Mouse (Mus musculus) kidney, postnatal 0 days (tissue): Measurements from ENCODE around the gene Mrps6. TPM values are rescaled to one million over a fixed set of nuclear protein-coding genes. Genes with fewer than 3 reads are reported as not detected.

ENCODE experiments used
- ATAC-seq: fragments of 200-750 bp; cut with Nextera tagmentation; replicated peaks from 2 replicates; pipeline ENCODE4 v1.8.0; 2017; ENCODE audit warnings: low read depth, moderate number of reproducible peaks, moderate TSS enrichment, moderate library complexity; ENCODE audit not compliant: low FRiP score
- DNase-seq: peaks from one replicate; pipeline ENCODE4 v3.0.0-alpha.2; 2016; ENCODE audit warnings: low spot score
- H3K27ac ChIP-seq: fragments of 300-500 bp; sonication (generic); 2 replicates; pipeline ENCODE4 v1.5.1; 2014; ENCODE audit warnings: mild to moderate bottlenecking
- H3K27me3 ChIP-seq: fragments of 300-500 bp; sonication (generic); 2 replicates; pipeline ENCODE4 v1.6.1; 2014; ENCODE audit warnings: low read length, mixed read lengths; ENCODE audit not compliant: insufficient read depth
- H3K36me3 ChIP-seq: fragments of 300-500 bp; sonication (generic); 2 replicates; pipeline ENCODE4 v1.6.1; 2014; ENCODE audit warnings: low read length, mixed read lengths; ENCODE audit not compliant: insufficient read depth
- H3K4me1 ChIP-seq: fragments of 300-500 bp; sonication (generic); replicated peaks from 2 replicates; pipeline ENCODE4 v1.6.1; 2014; ENCODE audit warnings: antibody characterized with exemption, low read length, mixed read lengths; ENCODE audit not compliant: insufficient read depth
- H3K4me2 ChIP-seq: fragments of 300-500 bp; sonication (generic); 2 replicates; pipeline ENCODE4 v1.6.1; 2014; ENCODE audit warnings: mild to moderate bottlenecking, low read length, moderate library complexity, mixed read lengths
- H3K4me3 ChIP-seq: fragments of 300-500 bp; sonication (generic); replicated peaks from 2 replicates; pipeline ENCODE4 v1.5.1; 2014; ENCODE audit warnings: low read depth, low read length
- H3K9ac ChIP-seq: fragments of 300-500 bp; sonication (generic); 2 replicates; pipeline ENCODE4 v1.6.1; 2014; ENCODE audit warnings: low read depth, low read length
- H3K9me3 ChIP-seq: fragments of 300-500 bp; sonication (generic); replicated peaks from 2 replicates; pipeline ENCODE4 v1.6.1; 2016; ENCODE audit warnings: low read length, inconsistent platforms, mixed read lengths
- CTCF ChIP-seq: IDR thresholded peaks from 2 replicates; pipeline ENCODE4 v1.5.1; 2016; ENCODE audit warnings: antibody characterized with exemption, low read depth, mild to moderate bottlenecking, moderate library complexity
- WGBS: fragments of 180-500 bp; shearing (Covaris S2); extraction: QIAGEN DNeasy Blood & Tissue Kit; methylation state at CpG from one replicate; pipeline ENCODE4 v1.1.7; 2014; 5-methylcytosine and 5-hydroxymethylcytosine counted together
- polyA plus RNA-seq: library from polyadenylated mRNA; unstranded; fragments of >200 nt; fragmentation: Nextera tagmentation; extraction: Ambion mirVana; gene quantifications from 2 replicates; pipeline ENCODE4 v1.2.1, GENCODE M21; 2015

The Mrps6 gene
- polyA plus RNA-seq, 1 experiment from 2014 or later, result 387 TPM

GRCm38 (mm10) chr16:92060213-92060612, 2.1 kb downstream of the Mrps6 start:
- Histone ChIP-seq H3K27ac (no peak overlapping the region), H3K4me2 (peak overlapping the region; percentile 72), H3K9ac (peak overlapping the region; percentile 81; the same call in 1 of the 2 replicates), H3K36me3 (peaks cover 17% of the 10 kb centered on the region; the same call in 1 of the 2 replicates), H3K4me1 (peaks cover 12% of the 10 kb centered on the region; the same call in 1 of the 2 replicates), H3K4me3 (peak overlapping the region; percentile 92), H3K27me3 (no peaks in the 10 kb centered on the region), H3K9me3 (no peaks in the 10 kb centered on the region)
- DNase-seq (peak; percentile 52), ATAC-seq (no peak)
- no peak for TF ChIP-seq CTCF
- 52% methylated on average over 3 of the region's 3 CpGs for WGBS

DNA sequence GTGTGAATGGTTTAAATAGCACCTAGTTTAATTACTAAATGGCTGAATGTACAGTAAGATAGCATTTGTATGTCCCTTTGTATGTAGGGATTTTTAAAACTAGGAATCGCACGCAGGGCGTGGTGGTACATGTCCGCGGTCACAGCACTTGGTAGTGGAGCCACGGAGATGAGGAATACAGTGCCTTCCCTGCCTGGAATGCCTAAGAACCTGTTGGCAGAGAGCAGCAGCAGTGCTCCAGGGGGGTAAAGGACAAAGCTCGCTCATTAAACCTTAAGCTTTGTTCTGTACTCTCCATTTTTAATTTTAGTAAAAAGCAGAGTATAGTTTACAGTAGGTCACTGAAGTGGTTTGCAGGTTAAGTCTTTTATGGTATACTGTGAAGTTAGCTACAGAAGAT, 3.5 kb downstream of the Mrps6 start:
- Histone ChIP-seq H3K9me3 (no peaks in the 10 kb centered on the region), H3K4me3 (no peak overlapping the region), H3K36me3 (peaks cover 18% of the 10 kb centered on the region; the same call in 1 of the 2 replicates), H3K4me2 (peak overlapping the region; percentile 72; the same call in 1 of the 2 replicates), H3K4me1 (peaks cover 12% of the 10 kb centered on the region; the same call in 1 of the 2 replicates), H3K27me3 (no peaks in the 10 kb centered on the region), H3K9ac (no peak overlapping the region), H3K27ac (no peak overlapping the region)
- no peak for ATAC-seq
- TF ChIP-seq CTCF, result no peak
- no peak for DNase-seq
- WGBS, result 93% methylated on average over 7 of the region's 7 CpGs

- Histone ChIP-seq H3K4me1 (peaks cover 12% of the 10 kb centered on the region; the same call in 1 of the 2 replicates), H3K4me3 (no peak overlapping the region), H3K27ac (no peak overlapping the region), H3K36me3 (peaks cover 28% of the 10 kb centered on the region), H3K9ac (no peak overlapping the region), H3K4me2 (no peak overlapping the region), H3K9me3 (no peaks in the 10 kb centered on the region), H3K27me3 (no peaks in the 10 kb centered on the region)
- 96% methylated on average over 1 of the region's 1 CpGs for WGBS
- DNase-seq (no peak), ATAC-seq (no peak)
- TF ChIP-seq CTCF, result peak; percentile 25; the same call in 1 of the 2 replicates
Measured at GRCm38 (mm10) chr16:92062832-92063231, 4.8 kb downstream of the Mrps6 start.

GRCm38 (mm10) chr16:92064801-92065200, 6.7 kb downstream of the Mrps6 start:
- no peak for ATAC-seq
- Histone ChIP-seq H3K4me1 (peaks cover 7% of the 10 kb centered on the region; the same call in 1 of the 2 replicates), H3K9ac (no peak overlapping the region), H3K27ac (no peak overlapping the region), H3K4me3 (no peak overlapping the region), H3K27me3 (no peaks in the 10 kb centered on the region), H3K4me2 (no peak overlapping the region), H3K36me3 (peaks cover 32% of the 10 kb centered on the region), H3K9me3 (no peaks in the 10 kb centered on the region)
- 80% methylated on average over 2 of the region's 2 CpGs for WGBS
- TF ChIP-seq CTCF, result no peak
- DNase-seq, result no peak

GRCm38 (mm10) chr16:92070338-92070737, 12.3 kb downstream of the Mrps6 start:
- Histone ChIP-seq H3K27me3 (no peaks in the 10 kb centered on the region), H3K4me3 (no peak overlapping the region), H3K36me3 (peaks cover 32% of the 10 kb centered on the region), H3K4me2 (no peak overlapping the region), H3K9me3 (no peaks in the 10 kb centered on the region), H3K9ac (no peak overlapping the region), H3K27ac (no peak overlapping the region), H3K4me1 (no peaks in the 10 kb centered on the region)
- WGBS, result 83% methylated on average over 8 of the region's 8 CpGs
- DNase-seq (no peak), ATAC-seq (no peak)
- TF ChIP-seq CTCF, result no peak

DNA sequence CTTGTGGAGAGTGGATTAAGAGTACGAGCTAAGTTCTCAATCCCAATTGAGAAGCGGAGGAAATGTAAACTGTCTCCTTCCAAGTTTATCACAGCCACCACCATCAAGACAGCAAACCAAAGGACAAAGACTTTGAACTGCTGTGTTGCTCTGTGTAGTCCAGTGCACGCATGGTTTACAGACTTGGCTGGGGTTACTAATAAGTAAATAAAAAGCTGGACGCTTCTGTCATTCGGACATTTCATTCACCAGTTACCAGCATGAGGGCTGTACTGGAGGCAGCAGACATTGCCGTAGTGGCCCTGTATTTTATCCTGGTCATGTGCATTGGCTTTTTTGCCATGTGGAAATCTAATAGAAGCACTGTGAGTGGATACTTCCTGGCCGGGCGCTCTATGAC, 18.7 kb downstream of the Mrps6 start:
- DNase-seq (no peak), ATAC-seq (no peak)
- H3K9ac ChIP-seq, result no peak overlapping the region
- no peak overlapping the region for H3K4me3 ChIP-seq
- H3K36me3 ChIP-seq, result peaks cover 28% of the 10 kb centered on the region
- no peaks in the 10 kb centered on the region for H3K9me3 ChIP-seq
- H3K4me2 ChIP-seq, result no peak overlapping the region
- TF ChIP-seq CTCF, result no peak
- H3K27me3 ChIP-seq, result no peaks in the 10 kb centered on the region
- WGBS, result 93% methylated on average over 8 of the region's 8 CpGs
- H3K27ac ChIP-seq, result no peak overlapping the region
- H3K4me1 ChIP-seq, result no peaks in the 10 kb centered on the region

GRCm38 (mm10) chr16:92083771-92084453, 25.8 kb downstream of the Mrps6 start:
- DNase-seq (no peak), ATAC-seq (no peak)
- Histone ChIP-seq H3K4me1 (0 out of 2 replicates have a peak, but pooled peaks cover 3% of the 10 kb centered on the region), H3K4me3 (no peak overlapping the region), H3K9ac (no peak overlapping the region), H3K9me3 (no peaks in the 10 kb centered on the region), H3K27ac (no peak overlapping the region), H3K36me3 (0 out of 2 replicates have a peak, but pooled peaks cover 6% of the 10 kb centered on the region), H3K27me3 (no peaks in the 10 kb centered on the region), H3K4me2 (no peak overlapping the region)
- no peak for TF ChIP-seq CTCF
- WGBS, result 85% methylated on average over 10 of the region's 10 CpGs
